Mouse (Mus musculus) hindbrain, postnatal 0 days (tissue): Measurements from ENCODE around the gene Olfr224. TPM values are rescaled to one million over a fixed set of nuclear protein-coding genes. Genes with fewer than 3 reads are reported as not detected.

Source experiments
- ATAC-seq: fragments of 200-750 bp; cut with Nextera tagmentation; 2 replicates; pipeline ENCODE4 v1.8.0; 2017; ENCODE audit warnings: mild to moderate bottlenecking, moderate TSS enrichment, moderate library complexity
- DNase-seq: peaks from one replicate; pipeline ENCODE4 v3.0.0-alpha.2; 2015; ENCODE audit warnings: low spot score
- H3K27ac ChIP-seq: fragments of 300-500 bp; sonication (generic); 2 replicates; pipeline ENCODE4 v1.5.1; 2014; ENCODE audit warnings: mild to moderate bottlenecking
- H3K27me3 ChIP-seq: fragments of 300-500 bp; sonication (generic); 2 replicates; pipeline ENCODE4 v1.6.1; 2014; ENCODE audit warnings: low read length, mixed read lengths; ENCODE audit not compliant: insufficient read depth
- H3K36me3 ChIP-seq: fragments of 300-500 bp; sonication (generic); 2 replicates; pipeline ENCODE4 v1.6.1; 2014; ENCODE audit warnings: low read length, mixed read lengths; ENCODE audit not compliant: insufficient read depth
- H3K4me1 ChIP-seq: fragments of 300-500 bp; sonication (generic); 2 replicates; pipeline ENCODE4 v1.6.1; 2014; ENCODE audit warnings: antibody characterized with exemption, low read length, mixed read lengths; ENCODE audit not compliant: insufficient read depth
- H3K4me2 ChIP-seq: fragments of 300-500 bp; sonication (generic); 2 replicates; pipeline ENCODE4 v1.6.1; 2014; ENCODE audit warnings: low read depth, mild to moderate bottlenecking, low read length, moderate library complexity, mixed read lengths
- H3K4me3 ChIP-seq: fragments of 300-500 bp; sonication (generic); 2 replicates; pipeline ENCODE4 v1.5.1; 2014; ENCODE audit warnings: low read length
- H3K9ac ChIP-seq: fragments of 300-500 bp; sonication (generic); replicated peaks from 2 replicates; pipeline ENCODE4 v1.6.1; 2014; ENCODE audit warnings: mild to moderate bottlenecking, low read length, moderate library complexity, mixed read lengths
- H3K9me3 ChIP-seq: fragments of 300-500 bp; sonication (generic); 2 replicates; pipeline ENCODE4 v1.6.1; 2016; ENCODE audit warnings: low read length, mixed read lengths
- CTCF ChIP-seq: IDR thresholded peaks from 2 replicates; pipeline ENCODE4 v1.5.1; 2016; ENCODE audit warnings: antibody characterized with exemption, control low read depth, low read depth
- WGBS: fragments of 180-500 bp; shearing (Covaris S2); extraction: QIAGEN DNeasy Blood & Tissue Kit; methylation state at CpG from one replicate; pipeline ENCODE4 v1.1.7; 2014; 5-methylcytosine and 5-hydroxymethylcytosine counted together
- polyA plus RNA-seq: library from polyadenylated mRNA; unstranded; fragments of >200 nt; fragmentation: Nextera tagmentation; extraction: Ambion mirVana; gene quantifications from 2 replicates; pipeline ENCODE4 v1.2.1, GENCODE M21; 2015
- total RNA-seq: library from RNA; depleted of rRNA; stranded (reverse); fragments of >200 nt; gene quantifications from 2 replicates; pipeline ENCODE4 v1.2.3, GENCODE M21; 2014; rRNA removed

Olfr224 gene
- total RNA-seq (not detected in 2 replicates), polyA plus RNA-seq (0.08 TPM in 1 of 2 replicates, not detected in the other)

DNA sequence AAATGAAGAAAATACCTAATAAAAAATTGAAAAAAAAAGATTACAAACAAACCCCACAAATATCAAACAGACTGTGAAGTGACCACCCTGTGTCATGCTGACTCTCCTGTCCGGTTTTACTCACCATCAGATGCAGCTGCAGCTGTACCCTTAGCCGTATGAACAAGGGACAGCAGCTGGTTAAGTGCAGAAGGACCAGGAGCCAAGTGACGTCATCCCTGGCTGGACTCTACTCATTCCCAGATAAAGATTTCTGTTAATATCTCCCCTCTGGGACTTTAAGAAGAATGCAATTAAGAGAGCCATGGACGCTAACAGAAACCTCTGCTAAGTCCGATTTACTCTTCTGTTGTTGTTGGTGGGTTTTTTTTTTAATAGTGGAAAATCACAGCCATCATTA, at the start of gene Olfr224:
Gene Olfr224 (minus strand): TSS at position 149 of the 400 bp plus-strand sequence.
- 70% methylated on average over 5 of the region's 5 CpGs for WGBS
- ATAC-seq (no peak), DNase-seq (no peak)
- Histone ChIP-seq H3K36me3 (no peaks in the 10 kb centered on the region), H3K9ac (no peak within 1 kb of the TSS), H3K4me3 (no peak within 1 kb of the TSS), H3K4me1 (no peaks in the 10 kb centered on the region), H3K9me3 (no peaks in the 10 kb centered on the region), H3K27me3 (no peaks in the 10 kb centered on the region), H3K27ac (no peak within 1 kb of the TSS), H3K4me2 (no peak within 1 kb of the TSS)
- no peak for TF ChIP-seq CTCF

DNA sequence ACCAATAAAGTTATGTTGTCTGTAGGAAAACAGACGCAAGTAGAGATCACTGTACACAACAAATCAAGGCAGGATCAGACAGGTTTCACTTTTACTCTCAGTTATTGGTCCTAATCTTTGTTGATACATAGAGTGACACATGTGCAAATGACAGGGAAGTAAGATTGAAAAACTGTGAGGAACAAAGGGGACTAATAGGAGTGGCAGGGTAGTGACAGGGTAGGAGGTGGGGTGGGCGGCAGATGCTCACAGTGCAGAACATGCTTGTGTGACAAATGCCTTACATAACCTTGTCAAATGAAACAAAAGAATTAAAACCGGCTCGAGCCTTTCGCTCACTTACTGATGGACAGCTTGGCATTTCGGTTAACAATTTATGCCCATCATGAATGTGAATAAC, 48.4 kb upstream of the Olfr224 start:
- no peak overlapping the region for H3K4me3 ChIP-seq
- TF ChIP-seq CTCF, result no peak
- WGBS, result 42% methylated on average over 6 of the region's 6 CpGs
- no peaks in the 10 kb centered on the region for H3K4me1 ChIP-seq
- H3K27me3 ChIP-seq, result no peaks in the 10 kb centered on the region
- DNase-seq (no peak), ATAC-seq (no peak)
- H3K36me3 ChIP-seq, result no peaks in the 10 kb centered on the region
- no peaks in the 10 kb centered on the region for H3K9me3 ChIP-seq
- no peak overlapping the region for H3K27ac ChIP-seq
- H3K4me2 ChIP-seq, result no peak overlapping the region
- no peak overlapping the region for H3K9ac ChIP-seq

DNA sequence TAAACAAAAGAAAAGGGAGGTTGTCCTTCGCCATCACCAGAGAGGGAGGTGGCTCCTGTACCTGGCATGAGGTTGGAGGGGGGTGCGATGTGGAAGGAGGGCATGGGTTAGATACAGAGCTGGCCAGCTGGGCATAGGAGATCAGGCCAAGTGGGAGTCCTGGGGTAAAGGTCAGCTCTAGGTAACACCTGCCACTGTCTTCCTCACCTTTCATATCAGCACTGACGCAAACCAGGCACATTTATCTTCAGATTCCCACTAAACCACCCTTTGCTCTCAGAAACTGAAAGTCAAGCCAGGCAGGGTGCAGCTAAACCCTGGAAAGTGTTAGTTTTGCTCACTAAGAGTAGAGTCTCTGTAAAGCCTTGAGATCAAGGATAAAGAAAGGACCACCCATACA, 48.0 kb upstream of the Olfr224 start:
- WGBS, result 61% methylated on average over 3 of the region's 3 CpGs
- H3K27ac ChIP-seq, result no peak overlapping the region
- DNase-seq (no peak), ATAC-seq (no peak)
- H3K36me3 ChIP-seq, result no peaks in the 10 kb centered on the region
- no peaks in the 10 kb centered on the region for H3K9me3 ChIP-seq
- no peak overlapping the region for H3K4me3 ChIP-seq
- no peaks in the 10 kb centered on the region for H3K4me1 ChIP-seq
- no peak overlapping the region for H3K4me2 ChIP-seq
- no peak overlapping the region for H3K9ac ChIP-seq
- no peak for TF ChIP-seq CTCF
- no peaks in the 10 kb centered on the region for H3K27me3 ChIP-seq

DNA sequence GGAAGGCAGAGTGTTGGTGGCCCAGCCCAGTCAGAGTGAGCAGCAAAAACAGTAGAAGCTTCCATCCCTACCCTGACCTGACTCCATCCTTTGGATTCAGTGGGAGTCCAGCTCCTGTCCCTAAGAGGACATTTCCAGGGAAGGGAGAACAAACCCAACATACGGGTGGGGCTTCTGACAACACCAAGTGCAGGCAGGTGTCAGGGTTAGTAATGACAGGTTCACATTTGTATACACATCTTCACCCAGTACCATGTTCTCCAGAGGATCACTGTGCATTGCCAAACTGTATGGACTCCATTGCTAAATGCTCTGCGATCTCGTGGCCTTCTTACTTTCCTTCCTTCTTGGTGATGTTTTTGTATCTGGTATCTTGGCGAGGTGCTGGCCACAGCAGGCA, 45.6 kb upstream of the Olfr224 start, which contains the start of gene 2210407C18Rik:
Gene 2210407C18Rik (minus strand): TSS at position 101 of the 400 bp plus-strand sequence.
- Histone ChIP-seq H3K9me3 (no peaks in the 10 kb centered on the region), H3K4me1 (no peaks in the 10 kb centered on the region), H3K9ac (no peak within 1 kb of the TSS), H3K4me2 (no peak within 1 kb of the TSS), H3K27ac (no peak within 1 kb of the TSS), H3K27me3 (no peaks in the 10 kb centered on the region), H3K36me3 (no peaks in the 10 kb centered on the region), H3K4me3 (no peak within 1 kb of the TSS)
- 94% methylated on average over 4 of the region's 4 CpGs for WGBS
- TF ChIP-seq CTCF, result no peak
- no peak for DNase-seq
- no peak for ATAC-seq

DNA sequence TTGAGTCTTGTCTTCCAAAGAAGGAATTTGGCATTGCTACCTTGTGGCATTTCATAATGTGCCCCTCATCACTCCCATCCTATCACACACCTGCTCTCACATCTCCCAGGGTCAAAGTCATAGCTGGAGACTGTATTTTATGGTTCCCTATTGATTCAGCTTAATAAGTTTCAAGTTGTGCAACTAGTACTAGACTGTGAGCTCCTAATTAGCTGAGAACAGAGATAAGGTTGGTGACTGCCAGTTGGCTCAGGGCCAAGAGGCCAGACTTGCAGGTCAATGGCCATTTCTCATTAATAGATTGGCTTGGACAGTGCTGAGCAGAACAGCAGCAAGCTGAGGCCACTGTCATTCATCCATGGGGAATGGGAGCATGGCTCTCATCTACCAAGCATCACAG, 44.2 kb upstream of the Olfr224 start:
- no peak for DNase-seq

DNA sequence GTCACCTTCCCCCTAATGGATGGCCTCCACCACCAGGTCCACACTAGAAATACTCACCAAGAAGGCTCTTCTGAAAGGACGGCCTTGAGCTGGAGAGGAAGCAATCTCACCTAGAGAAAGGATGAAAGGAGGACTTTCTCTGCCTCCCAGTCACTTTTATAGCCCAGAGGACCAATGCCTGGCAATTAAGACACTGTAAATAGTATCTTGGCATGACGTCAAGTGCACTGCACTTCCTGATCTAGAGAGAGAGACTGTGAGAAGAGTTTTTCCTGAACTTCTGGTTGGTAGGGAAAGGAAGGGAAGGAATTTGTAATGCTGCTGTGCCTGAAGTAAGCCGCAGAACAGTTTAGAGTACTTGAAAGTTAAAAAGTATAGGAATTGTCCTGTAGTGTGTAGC, 43.0 kb upstream of the Olfr224 start:
- H3K4me1 ChIP-seq, result no peaks in the 10 kb centered on the region
- no peak overlapping the region for H3K27ac ChIP-seq
- no peak for DNase-seq
- no peaks in the 10 kb centered on the region for H3K36me3 ChIP-seq
- no peak overlapping the region for H3K4me2 ChIP-seq
- WGBS, result 81% methylated on average over 3 of the region's 3 CpGs
- TF ChIP-seq CTCF, result no peak
- ATAC-seq, result no peak
- no peaks in the 10 kb centered on the region for H3K9me3 ChIP-seq
- no peak overlapping the region for H3K4me3 ChIP-seq
- no peaks in the 10 kb centered on the region for H3K27me3 ChIP-seq
- no peak overlapping the region for H3K9ac ChIP-seq

More for the DNA sequence above, 44.2 kb upstream of the Olfr224 start:
- Histone ChIP-seq H3K9ac (no peak overlapping the region), H3K27me3 (no peaks in the 10 kb centered on the region), H3K4me2 (no peak overlapping the region), H3K4me3 (no peak overlapping the region), H3K36me3 (no peaks in the 10 kb centered on the region), H3K27ac (no peak overlapping the region), H3K4me1 (no peaks in the 10 kb centered on the region), H3K9me3 (no peaks in the 10 kb centered on the region)
- ATAC-seq, result no peak
- no peak for TF ChIP-seq CTCF

DNA sequence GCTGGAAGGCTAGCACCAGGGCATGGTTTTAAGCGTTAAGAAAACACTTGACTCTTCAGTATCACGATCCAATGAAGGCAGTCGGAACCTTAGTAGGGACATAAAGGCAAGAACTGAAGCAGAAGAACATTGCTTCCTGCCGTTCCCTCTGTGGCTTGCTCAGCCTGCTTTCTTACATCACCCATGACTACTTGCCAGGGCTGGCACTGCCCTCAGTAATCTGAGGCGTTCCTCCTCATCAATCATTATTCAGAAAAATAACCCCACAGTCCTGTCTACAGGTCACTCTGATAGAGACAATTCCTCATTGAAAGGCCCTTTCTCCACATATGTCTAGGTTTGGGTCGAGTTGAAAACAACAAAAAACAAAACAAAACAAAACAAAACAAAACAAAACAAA, 36.7 kb upstream of the Olfr224 start:
- Histone ChIP-seq H3K27ac (no peak overlapping the region), H3K9me3 (no peaks in the 10 kb centered on the region), H3K27me3 (no peaks in the 10 kb centered on the region), H3K36me3 (no peaks in the 10 kb centered on the region), H3K4me3 (no peak overlapping the region), H3K4me1 (no peaks in the 10 kb centered on the region), H3K9ac (no peak overlapping the region), H3K4me2 (no peak overlapping the region)
- no peak for TF ChIP-seq CTCF
- ATAC-seq, result no peak
- 71% methylated on average over 6 of the region's 6 CpGs for WGBS
- no peak for DNase-seq
